Mouse (Mus musculus): Measurements from ENCODE around the gene Snrpa1.

DNA sequence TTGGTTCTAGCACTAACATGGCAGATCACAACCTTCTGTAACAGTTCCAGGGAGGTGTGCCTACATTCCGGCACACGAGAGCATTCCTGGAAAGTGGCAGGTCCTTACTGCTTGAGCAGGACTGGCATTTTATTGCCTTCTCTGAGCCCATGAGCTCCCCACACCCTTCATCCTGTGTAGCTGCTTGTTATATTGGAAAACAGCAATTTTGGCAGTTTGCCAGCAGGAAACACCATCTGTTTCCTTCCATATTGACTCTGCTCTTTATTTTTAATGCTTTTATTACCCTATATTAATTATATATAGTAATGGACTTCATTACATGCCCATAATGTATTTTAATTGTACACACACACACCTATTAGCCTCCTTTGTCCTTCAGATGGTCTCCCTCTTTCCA is 17.6 kb downstream of the Snrpa1 start:
- no peak for TF ChIP-seq ZC3H11A (IDR thresholded peaks at IDR 0.05; ENCODE audit: borderline replicate concordance, low read depth, low read length)
- no peak for TF ChIP-seq HCFC1 (IDR thresholded peaks at IDR 0.05; ENCODE audit: borderline replicate concordance, insufficient read depth, low read length)
